Mouse (Mus musculus) small intestine, adult 10 weeks (tissue): ENCODE results near the gene Traf1. TPM values are rescaled to one million over a fixed set of nuclear protein-coding genes. Genes with fewer than 3 reads are reported as not detected.

Experiments used
- polyA plus RNA-seq: library from polyadenylated mRNA; stranded (reverse); fragments of 350-450 nt; fragmentation: Illumina TruSeq; extraction: RNeasy Lipid Tissue Mini Kit (QIAGEN cat#74804); gene quantifications from one replicate; pipeline ENCODE4 v1.2.3, GENCODE M21; 2014; ENCODE audit warnings: low replicate concordance

The Traf1 gene
- polyA plus RNA-seq, result 1.7 TPM

DNA sequence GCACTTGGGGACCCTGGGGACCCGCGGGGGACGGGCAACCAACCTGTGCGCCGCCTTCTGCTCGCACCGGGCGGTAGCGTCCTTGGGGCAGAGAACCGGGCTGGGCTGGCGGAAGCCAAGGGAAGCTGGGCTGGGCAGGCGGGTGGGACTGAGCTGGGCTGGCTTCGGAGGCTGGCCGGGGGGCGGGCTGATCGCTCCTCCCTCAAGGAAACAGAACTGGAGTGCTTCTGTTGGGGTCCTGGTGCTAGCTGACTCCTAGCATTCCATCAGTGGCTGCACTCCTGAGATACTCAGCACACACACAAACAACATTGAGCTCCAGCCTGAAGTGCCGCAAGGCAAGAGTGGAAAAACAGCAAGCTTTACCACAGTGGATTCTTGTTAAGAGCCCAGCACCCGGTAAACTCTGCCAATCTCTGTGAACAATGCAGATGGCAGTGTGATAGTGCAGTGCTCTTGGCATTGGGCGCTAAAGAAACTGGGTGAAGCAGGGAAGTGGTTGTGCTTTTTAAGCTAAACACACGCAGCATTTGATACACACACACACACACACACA, at the start of gene Traf1:
TSS of gene Traf1 (minus strand) at position 292 of the 556 bp plus-strand sequence.

DNA sequence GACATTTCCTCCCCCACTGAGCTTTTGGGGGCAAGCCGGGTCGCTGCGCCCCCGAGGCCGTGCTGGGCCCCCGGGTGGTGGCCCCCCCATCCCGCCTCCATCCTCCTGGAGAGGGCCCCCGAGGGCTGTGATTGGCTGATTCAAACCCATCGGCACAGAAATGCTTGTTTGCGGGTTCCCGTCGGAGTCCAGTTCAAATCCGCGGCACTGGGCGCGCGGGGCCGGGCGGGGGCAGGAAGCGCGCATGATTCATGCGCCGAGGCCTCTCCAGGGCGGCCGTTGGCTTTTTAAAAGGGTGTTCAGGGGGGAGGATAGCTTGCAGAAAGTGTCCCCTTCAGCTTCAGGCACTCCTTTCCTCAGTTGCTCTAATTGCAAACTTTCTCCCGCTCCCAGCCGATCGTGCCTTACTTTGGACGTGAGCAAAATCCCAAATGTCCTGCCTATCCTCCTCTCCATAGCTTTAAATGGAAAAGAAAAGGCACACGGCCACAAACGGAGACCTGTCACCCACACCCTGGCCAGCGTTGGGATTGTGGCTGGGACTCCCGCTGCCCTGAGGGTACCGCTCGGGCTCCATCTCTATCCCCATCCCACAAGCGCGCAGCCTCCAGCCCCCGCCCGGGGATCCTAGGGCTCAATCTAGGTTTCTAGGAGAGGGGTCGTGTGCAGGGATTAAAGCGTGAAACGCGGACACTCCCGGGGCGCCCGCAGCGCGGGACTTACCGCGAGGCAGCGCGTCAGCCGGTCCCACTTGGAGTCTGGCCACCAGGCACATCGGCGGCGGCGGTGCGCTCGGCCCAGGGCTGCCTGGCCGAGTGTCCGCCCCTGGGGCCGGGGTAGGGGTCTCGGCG, 48.1 kb downstream of the Traf1 start, which contains the start of gene Phf19:
TSS of gene Phf19 (minus strand) at position 809 of the 851 bp plus-strand sequence.

Other genes with a start within 250 kb of the Traf1 start
- 36.3 TPM for gene Gapvd1, start 206.5 kb downstream of the Traf1 start, polyA plus RNA-seq
- 997 TPM for gene Hspa5, start 189.8 kb downstream of the Traf1 start, polyA plus RNA-seq
- gene Rabepk, start 161.9 kb downstream of the Traf1 start, polyA plus RNA-seq, result 4.1 TPM
- 60.2 TPM for gene Fbxw2, start 135.5 kb downstream of the Traf1 start, polyA plus RNA-seq
- not detected for gene Gm34653, start 128.8 kb downstream of the Traf1 start, polyA plus RNA-seq
- 2.4 TPM for gene Cutal, start 87.4 kb downstream of the Traf1 start, polyA plus RNA-seq
- gene Psmd5, start 86.8 kb downstream of the Traf1 start, polyA plus RNA-seq, result 21.5 TPM
- 0.67 TPM for gene Phf19, start 47.7 kb downstream of the Traf1 start, polyA plus RNA-seq
- gene Hc, start 99.7 kb upstream of the Traf1 start, polyA plus RNA-seq, result not detected
- 1.1 TPM for gene AI182371, start 139.8 kb upstream of the Traf1 start, polyA plus RNA-seq
- 33.2 TPM for gene Cntrl, start 147.7 kb upstream of the Traf1 start, polyA plus RNA-seq
- 298 TPM for gene Rab14, start 239.3 kb upstream of the Traf1 start, polyA plus RNA-seq